Mouse (Mus musculus): ENCODE results near the gene 2610044O15Rik8. TPM values are rescaled to one million over a fixed set of nuclear protein-coding genes. Genes with fewer than 3 reads are reported as not detected.
A peak's percentile ranks its signal among the peaks of the same experiment; 100 is the strongest.

Gene 2610044O15Rik8
- total RNA-seq (2015; ENCODE audit: low replicate concordance) (1.9 and 2.5 TPM in 2 replicates), total RNA-seq (2017; ENCODE audit: low replicate concordance) (4.2 and 7.9 TPM in 2 replicates)

DNA sequence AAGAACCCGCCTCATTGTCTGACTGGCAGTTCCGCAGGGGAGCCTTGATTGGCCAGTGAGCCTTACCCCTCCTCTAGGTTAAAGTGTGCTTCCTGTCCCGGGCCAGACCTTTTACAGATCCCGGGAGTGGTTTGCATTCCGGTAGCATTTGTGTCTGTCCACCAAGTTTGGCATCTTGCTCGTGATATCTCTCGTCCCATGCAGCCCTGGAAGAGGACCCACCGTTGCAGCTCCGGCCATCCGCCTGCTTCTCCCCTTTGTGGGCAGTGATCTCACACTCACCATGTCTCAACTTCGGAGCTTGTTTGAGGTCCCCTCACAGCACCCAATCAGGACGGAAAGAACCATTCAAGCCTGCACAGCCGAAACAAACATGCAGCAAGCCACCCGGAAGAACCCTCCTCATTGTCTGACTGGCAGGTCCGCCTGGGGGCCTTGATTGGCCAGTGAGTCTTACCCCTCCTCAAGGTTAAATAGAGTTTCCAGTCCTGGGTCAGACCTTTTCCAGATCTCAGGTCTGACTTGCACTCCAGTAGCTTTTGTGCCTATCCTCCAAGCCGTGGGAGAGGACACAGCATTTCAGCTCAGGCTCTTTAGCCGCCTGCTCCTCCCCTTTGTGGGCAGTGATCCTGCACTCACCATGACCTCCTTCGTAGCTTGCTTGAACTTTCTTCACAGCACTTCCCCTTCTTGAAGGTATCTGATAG, at the start of gene 2610044O15Rik8:
Gene 2610044O15Rik8 (minus strand): TSS at position 380 of the 707 bp plus-strand sequence.
- peak; percentile 99 for ATAC-seq (replicated peaks; ENCODE audit: low FRiP score, poor library complexity, severe bottlenecking)

DNA sequence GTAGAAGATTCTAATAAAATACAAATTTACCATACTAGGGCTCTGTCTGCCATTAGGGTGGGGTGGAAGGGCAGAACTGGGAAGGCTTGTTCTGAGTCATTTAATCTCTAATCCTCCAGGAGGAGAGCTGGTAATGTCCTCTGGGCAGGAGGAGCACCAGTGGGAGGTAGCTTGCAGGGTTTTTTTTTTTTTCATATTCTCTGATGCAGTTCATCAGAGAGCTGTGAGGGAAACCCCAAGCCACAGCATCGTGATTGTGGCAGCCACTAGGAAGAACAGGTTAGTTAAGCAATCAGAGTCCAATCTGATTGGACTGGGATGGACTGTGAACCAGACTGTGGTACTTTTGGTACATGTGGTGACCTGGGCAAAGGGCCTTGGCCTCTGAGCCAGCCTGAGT, 31.7 kb upstream of the 2610044O15Rik8 start:
- ATAC-seq (replicated peaks; ENCODE audit: low FRiP score, poor library complexity, severe bottlenecking) = no peak

DNA sequence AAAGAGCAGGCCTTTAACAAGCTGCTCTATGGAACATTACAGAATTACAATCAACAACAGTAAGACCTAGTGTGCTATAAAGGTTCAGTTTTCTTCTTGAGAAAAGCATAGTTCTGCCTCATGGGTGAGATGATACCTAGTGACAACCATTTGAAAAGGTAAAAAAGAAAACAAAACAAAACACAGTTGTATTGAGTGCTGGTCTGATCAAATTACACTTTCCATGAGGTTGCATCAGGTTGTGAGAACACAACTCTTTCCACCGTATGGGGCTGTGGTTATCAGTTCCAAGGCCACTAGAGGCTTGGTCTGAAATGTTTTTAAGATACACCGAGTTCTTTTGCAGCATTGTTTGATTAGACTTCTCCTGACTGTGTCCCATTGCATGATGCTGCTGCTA, 30.1 kb upstream of the 2610044O15Rik8 start:
- ATAC-seq (replicated peaks; ENCODE audit: low FRiP score, poor library complexity, severe bottlenecking) = no peak

DNA sequence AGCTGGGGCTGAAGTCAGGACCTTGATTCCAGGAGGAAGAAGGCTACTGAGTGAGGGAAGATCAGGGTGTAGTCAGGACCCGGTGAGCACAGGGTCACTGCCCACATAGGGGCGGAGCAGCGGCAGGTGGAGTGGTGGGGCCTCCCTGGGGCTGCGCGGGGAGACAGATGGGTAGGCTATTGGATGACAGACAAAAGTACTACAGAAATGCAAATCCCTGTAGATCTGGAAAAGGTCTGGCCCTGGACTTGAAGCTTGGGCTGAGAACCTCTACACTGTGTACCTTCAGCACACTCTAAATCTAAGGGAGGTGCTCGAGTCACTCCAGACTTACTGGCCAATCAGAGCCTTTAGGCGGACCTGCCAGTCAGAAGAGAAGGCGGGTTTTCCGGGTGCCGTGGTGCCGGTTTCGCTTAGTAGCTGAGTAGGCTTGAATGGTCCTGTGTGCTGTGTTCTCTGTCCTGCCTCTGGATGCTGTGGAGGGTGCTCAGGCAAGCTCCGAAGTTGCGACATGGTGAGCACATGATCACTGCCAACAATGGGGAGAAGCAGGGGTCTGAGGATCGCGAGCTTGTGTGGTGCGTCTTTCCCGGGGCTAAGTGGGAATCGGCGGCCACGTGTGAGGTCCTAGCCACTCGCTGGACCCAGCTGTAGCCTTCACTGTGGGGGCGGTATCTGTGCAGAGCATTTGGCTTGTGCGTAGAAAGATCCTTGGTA, 29.2 kb upstream of the 2610044O15Rik8 start:
- peak; percentile 98 for ATAC-seq (replicated peaks; ENCODE audit: low FRiP score, poor library complexity, severe bottlenecking)

DNA sequence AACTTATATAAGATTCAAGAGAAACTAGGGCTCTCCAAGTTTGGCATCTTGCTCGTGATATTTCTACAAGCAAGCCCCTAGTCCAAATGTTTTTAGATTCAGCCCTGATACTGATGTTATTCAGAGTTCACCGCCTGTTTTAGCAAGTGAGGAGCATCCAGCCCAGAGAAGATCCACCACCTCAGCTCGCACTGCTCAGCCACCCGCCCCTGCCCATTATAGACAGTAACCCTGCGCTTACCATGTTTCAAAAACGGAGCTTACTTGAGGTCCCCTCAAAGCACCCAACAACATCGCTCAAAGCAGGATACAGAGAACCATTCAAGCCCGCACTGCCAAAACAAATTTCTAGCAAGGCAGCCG, 561 bp downstream of the 2610044O15Rik8 start:
- no peak for ATAC-seq (replicated peaks; ENCODE audit: low FRiP score, poor library complexity, severe bottlenecking)

Other genes starting within 250 kb of the 2610044O15Rik8 start
- not detected in 2 replicates for gene Ccdc7a, start 168.9 kb downstream of the 2610044O15Rik8 start, total RNA-seq (2015; ENCODE audit: low replicate concordance)
- gene Ccdc7a, start 168.9 kb downstream of the 2610044O15Rik8 start, total RNA-seq (2017; ENCODE audit: low replicate concordance) = not detected in 2 replicates
- gene Ccdc7b, start 167.3 kb downstream of the 2610044O15Rik8 start, total RNA-seq (2015; ENCODE audit: low replicate concordance) = not detected in 2 replicates
- not detected in 2 replicates for gene Ccdc7b, start 167.3 kb downstream of the 2610044O15Rik8 start, total RNA-seq (2017; ENCODE audit: low replicate concordance)
- gene Gm10999, start 102.7 kb downstream of the 2610044O15Rik8 start, total RNA-seq (2015; ENCODE audit: low replicate concordance) = not detected in 2 replicates
- gene Gm10999, start 102.7 kb downstream of the 2610044O15Rik8 start, total RNA-seq (2017; ENCODE audit: low replicate concordance) = not detected in 2 replicates